Mouse (Mus musculus): ENCODE data around the gene Hoxc12.

The Hoxc12 gene

DNA sequence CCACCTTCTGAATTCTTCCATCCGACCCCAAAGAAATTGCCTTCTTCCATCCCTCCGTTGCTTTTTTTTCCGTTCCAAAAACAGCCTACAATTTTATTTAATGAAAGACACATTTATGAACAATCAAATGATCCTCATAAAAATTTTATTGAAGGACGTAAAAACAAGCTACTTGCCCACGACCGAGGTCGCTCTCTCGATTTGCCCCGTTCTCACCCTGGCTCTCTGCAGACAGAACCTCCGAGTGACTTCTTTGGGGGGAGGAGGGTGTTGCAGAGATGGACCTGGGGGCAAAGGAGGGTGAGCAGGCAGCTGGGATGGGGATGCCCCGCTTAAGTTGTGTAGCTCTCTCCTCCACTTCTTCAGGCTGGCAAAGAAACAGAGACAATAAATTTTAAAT, 43.8 kb downstream of the Hoxc12 start:
- DNase-seq (ENCODE audit: extremely low read depth, low read depth, low spot score), result no peak

DNA sequence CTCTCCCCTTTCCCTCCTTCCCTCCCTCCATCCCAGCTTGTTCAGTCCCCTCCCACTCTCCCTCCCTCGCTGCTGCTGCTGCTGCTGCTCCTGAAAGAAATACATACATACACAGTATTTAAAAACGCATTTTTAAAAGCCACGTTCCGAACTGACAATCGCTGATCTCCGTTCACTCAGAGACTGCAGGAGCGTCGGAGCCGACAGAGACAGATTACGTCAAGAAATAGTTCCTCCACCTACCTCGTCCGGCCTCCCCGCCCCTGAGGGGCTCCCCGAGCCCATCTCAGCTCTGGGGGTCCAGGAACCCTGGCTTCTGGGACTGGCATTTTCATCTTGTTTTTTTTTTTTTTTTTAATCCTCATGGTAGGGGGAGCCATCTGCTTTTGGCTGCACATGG, 44.4 kb downstream of the Hoxc12 start:
- DNase-seq (ENCODE audit: extremely low read depth, low read depth, low spot score), result no peak

DNA sequence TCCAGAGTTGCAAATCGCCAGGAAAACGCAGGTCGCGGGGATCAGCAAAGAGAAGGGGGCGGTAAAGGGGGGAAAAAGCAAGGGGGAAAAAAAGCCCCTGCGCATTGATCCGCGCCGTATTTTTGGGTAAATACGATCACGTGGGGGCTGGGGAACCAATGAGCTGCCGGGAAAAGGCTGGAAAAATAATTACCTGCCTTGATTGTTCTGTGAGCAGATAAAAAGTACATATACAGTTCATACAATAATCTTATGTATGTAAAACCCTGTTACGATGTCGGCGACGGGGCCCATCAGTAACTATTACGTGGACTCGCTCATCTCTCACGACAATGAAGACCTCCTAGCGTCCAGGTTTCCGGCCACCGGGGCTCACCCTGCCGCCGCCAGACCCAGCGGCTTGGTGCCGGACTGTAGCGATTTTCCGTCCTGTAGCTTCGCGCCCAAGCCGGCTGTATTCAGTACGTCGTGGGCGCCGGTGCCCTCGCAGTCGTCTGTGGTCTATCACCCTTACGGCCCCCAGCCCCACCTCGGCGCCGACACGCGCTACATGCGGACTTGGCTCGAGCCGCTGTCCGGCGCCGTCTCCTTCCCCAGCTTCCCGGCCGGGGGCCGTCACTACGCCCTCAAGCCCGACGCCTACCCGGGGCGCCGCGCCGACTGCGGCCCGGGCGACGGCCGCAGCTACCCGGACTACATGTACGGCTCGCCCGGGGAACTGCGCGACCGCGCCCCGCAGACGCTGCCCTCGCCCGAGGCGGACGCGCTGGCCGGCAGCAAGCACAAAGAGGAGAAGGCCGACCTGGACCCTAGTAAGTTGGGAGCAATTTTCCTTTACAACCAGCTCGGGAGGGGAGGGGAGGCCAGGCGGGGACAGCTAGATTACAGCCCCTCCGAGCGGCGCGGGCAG, 45.1 kb downstream of the Hoxc12 start:
- no peak for DNase-seq (ENCODE audit: extremely low read depth, low read depth, low spot score)

DNA sequence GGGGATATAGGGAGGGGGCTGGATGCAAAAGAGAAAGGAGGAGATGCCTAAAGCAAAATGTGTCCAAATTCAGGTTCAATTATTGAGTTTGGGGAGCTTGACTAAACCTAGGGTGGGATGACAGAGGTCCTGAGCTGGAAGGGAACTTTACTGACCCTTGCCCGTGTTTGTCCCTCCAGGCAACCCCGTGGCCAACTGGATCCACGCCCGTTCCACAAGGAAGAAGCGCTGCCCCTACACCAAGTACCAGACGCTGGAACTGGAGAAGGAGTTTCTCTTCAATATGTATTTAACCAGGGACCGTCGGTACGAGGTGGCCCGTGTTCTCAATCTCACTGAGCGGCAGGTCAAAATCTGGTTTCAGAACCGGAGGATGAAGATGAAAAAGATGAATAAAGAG, 47.2 kb downstream of the Hoxc12 start:
- no peak for DNase-seq (ENCODE audit: extremely low read depth, low read depth, low spot score)

DNA sequence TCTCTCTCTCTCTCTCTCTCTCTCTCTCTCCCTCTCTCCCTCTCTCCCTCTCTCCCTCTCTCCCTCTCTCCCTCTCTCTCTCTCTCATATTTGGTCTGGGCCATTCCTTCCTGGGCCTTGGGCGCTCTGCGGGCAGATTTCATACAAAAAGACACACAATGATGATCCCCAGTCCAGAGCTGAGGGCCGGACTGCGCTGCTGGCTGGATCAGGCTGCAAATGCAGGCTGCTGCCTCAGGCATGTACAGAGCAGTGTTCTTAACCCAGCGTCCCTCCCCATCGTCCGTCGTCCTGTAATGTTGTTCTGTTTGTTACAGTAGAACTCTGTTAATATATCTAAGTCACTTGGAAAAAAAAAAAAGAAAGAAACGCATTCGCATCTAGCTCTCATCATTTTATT, 48.0 kb downstream of the Hoxc12 start:
- DNase-seq (ENCODE audit: extremely low read depth, low read depth, low spot score), result no peak

DNA sequence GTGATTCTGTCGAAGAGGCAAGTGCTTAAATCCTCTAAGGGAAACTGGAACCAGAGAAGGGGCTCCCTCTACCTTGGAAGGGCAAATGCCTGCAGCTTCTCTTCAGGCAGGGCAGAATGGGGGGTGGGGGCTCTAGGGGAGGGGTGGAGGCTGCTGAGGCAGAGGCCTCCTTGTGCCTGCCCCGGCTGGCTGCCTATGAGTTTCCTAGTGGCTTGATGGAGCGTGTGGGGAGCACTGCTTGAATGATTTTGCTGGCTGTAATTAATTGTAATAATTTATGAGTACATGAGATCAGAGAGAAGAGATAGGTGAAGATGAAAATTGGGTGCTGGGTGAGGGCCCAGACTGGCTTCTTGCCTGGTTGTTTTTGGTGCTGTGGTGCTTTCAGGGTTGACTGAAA, 48.4 kb downstream of the Hoxc12 start:
- no peak for DNase-seq (ENCODE audit: extremely low read depth, low read depth, low spot score)

DNA sequence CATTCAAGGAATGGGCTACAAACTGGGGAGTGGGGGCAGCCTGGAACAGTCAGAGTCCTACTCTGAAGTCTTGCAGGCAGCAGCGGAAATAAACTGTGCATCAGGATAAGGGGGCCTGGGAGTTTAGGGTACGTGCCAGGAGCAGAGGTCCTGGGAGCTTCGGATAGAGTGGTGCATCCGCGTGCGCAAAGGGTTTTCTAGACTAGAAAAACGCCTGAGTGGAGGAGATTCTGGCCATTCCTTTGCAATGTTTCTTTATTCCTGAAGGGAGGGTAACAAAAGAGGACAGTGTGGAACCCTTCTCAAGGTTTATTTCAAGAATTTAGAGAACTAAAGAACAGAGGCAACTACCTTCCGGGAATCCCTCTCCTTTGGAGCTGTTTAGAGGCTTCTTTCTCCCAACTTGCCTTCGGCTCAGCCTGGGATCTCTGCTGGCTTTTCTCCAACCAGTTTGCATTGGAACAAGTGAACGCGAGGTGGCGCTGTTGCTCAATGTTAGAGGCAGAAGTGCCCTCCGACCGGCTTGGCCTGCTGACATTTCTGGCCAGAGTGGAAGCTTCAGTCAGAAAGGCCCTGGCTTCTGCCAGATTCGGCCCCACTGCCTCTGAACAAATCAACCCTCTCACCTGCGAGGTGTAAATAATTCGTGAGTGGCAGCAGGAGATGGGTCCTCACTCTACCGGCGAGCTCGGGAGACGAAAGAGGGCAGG, 50.7 kb downstream of the Hoxc12 start:
- peak; percentile 2 for DNase-seq (ENCODE audit: extremely low read depth, low read depth, low spot score)

DNA sequence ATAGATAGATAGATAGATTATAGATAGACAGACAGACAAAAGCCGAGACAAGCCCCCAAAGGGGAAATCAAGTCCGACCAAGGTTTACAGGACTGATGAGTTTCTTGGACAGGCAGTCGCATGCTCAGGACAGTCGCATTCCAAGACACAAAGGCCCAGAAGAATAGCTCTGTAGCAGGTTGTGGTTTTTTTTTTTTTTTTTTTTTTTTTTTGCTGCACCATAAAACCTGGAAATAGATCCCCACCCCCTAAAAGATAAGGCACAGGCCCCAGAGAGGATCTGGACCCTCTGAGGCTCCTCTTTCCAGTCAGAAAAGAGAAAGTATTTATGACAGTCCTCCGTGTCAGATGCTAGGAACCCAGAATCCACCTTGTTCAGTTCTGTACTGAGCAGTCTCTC, 51.5 kb downstream of the Hoxc12 start:
- no peak for DNase-seq (ENCODE audit: extremely low read depth, low read depth, low spot score)

Measured in fat pad, adult 2 months (tissue).